Mouse (Mus musculus) hindbrain, embryonic 11.5 days (tissue): Measurements from ENCODE around the gene Atp1b3. TPM values are rescaled to one million over a fixed set of nuclear protein-coding genes. Genes with fewer than 3 reads are reported as not detected.

ENCODE experiments used
- polyA plus RNA-seq: library from polyadenylated mRNA; unstranded; fragments of >200 nt; fragmentation: Nextera tagmentation; extraction: Ambion mirVana; gene quantifications from 2 replicates; pipeline ENCODE4 v1.2.1, GENCODE M21; 2014

The Atp1b3 gene
- polyA plus RNA-seq, 1 experiment from 2014 or later, result 197 TPM

Other genes starting within 250 kb of the Atp1b3 start
- gene Gk5, start 245.1 kb downstream of the Atp1b3 start, polyA plus RNA-seq, result 3.5 and 3.7 TPM in 2 replicates
- gene Tfdp2, start 168.2 kb downstream of the Atp1b3 start, polyA plus RNA-seq, result 81.6 and 84.5 TPM in 2 replicates
- 287 and 290 TPM in 2 replicates for gene Rnf7, start 114.2 kb upstream of the Atp1b3 start, polyA plus RNA-seq
- gene Gm28729, start 160.8 kb upstream of the Atp1b3 start, polyA plus RNA-seq, result 0.25 and 0.56 TPM in 2 replicates